Mouse (Mus musculus) heart, embryonic 14.5 days (tissue): ENCODE measurements around the gene Ttc29. TPM values are rescaled to one million over a fixed set of nuclear protein-coding genes. Genes with fewer than 3 reads are reported as not detected.

ENCODE experiments used
- ATAC-seq: fragments of 200-750 bp; cut with Nextera tagmentation; 2 replicates; pipeline ENCODE4 v1.8.0; 2017; ENCODE audit warnings: low read depth, moderate TSS enrichment; ENCODE audit not compliant: insufficient number of reproducible peaks, insufficient read depth, low FRiP score
- H3K27ac ChIP-seq, 2 experiments: fragments of 200-500 bp in 1 of 2; fragments of 300-500 bp in 1 of 2; sonication (generic) in 1 of 2; replicated peaks in 1 of 2; 2 replicates each; pipeline ENCODE4 v1.5.1; 2012 to 2014; ENCODE audit warnings: low read depth in 2 of 2, low read length in 2 of 2, control low read depth in 1 of 2, mild to moderate bottlenecking in 1 of 2, mixed read lengths in 1 of 2; ENCODE audit not compliant: control insufficient read depth in 1 of 2, insufficient read depth in 1 of 2
- H3K27me3 ChIP-seq: fragments of 300-500 bp; sonication (generic); 2 replicates; pipeline ENCODE4 v1.6.1; 2014; ENCODE audit warnings: mild to moderate bottlenecking, low read length, control low read depth; ENCODE audit not compliant: control insufficient read depth, insufficient read depth
- H3K36me3 ChIP-seq: fragments of 300-500 bp; sonication (generic); 2 replicates; pipeline ENCODE4 v1.6.1; 2014; ENCODE audit warnings: mild to moderate bottlenecking, control low read depth, low read length, mixed read lengths; ENCODE audit not compliant: control insufficient read depth, insufficient read depth
- H3K4me1 ChIP-seq, 2 experiments: fragments of 200-500 bp in 1 of 2; fragments of 300-500 bp in 1 of 2; sonication (generic) in 1 of 2; 2 replicates each; pipeline ENCODE4 v1.6.1; 2012 to 2014; ENCODE audit warnings: low read length in 2 of 2, control low read depth in 1 of 2, mixed read lengths in 1 of 2; ENCODE audit not compliant: control insufficient read depth in 2 of 2, insufficient read depth in 2 of 2
- H3K4me2 ChIP-seq: fragments of 300-500 bp; sonication (generic); 2 replicates; pipeline ENCODE4 v1.6.1; 2014; ENCODE audit warnings: mild to moderate bottlenecking, low read length
- H3K4me3 ChIP-seq, 2 experiments: fragments of 200-500 bp in 1 of 2; fragments of 300-500 bp in 1 of 2; sonication (generic) in 1 of 2; 2 replicates each; pipeline ENCODE4 v1.5.1; 2012 to 2014; ENCODE audit warnings: low read length in 2 of 2, mild to moderate bottlenecking in 2 of 2, control low read depth in 1 of 2, low read depth in 1 of 2, moderate library complexity in 1 of 2; ENCODE audit not compliant: control insufficient read depth in 1 of 2, insufficient read depth in 1 of 2
- H3K9ac ChIP-seq: fragments of 300-500 bp; sonication (generic); 2 replicates; pipeline ENCODE4 v1.6.1; 2014; ENCODE audit warnings: mild to moderate bottlenecking, low read length
- H3K9me3 ChIP-seq: fragments of 300-500 bp; sonication (generic); 2 replicates; pipeline ENCODE4 v1.6.1; 2016; ENCODE audit warnings: low read length, control low read depth; ENCODE audit not compliant: control insufficient read depth
- WGBS: fragments of 180-500 bp; shearing (Covaris S2); extraction: QIAGEN DNeasy Blood & Tissue Kit; methylation state at CpG from one replicate; pipeline ENCODE4 v1.1.7; 2014; 5-methylcytosine and 5-hydroxymethylcytosine counted together
- polyA plus RNA-seq: library from polyadenylated mRNA; unstranded; fragments of >200 nt; fragmentation: Nextera tagmentation; extraction: Ambion mirVana; gene quantifications from 2 replicates; pipeline ENCODE4 v1.2.1, GENCODE M21; 2014

Ttc29 gene
- polyA plus RNA-seq, 1 experiment from 2014 or later = not detected

GRCm38 (mm10) chr8:78307131-78307530 is 94.0 kb downstream of the Ttc29 start:
- WGBS = 12% methylated on average over 4 of the region's 4 CpGs
- ATAC-seq = no peak
- no peak overlapping the region for H3K9ac ChIP-seq
- H3K27ac ChIP-seq = no peak overlapping the region
- H3K4me2 ChIP-seq = no peak overlapping the region
- H3K4me1 ChIP-seq = peaks cover 0 to 4% of the 10 kb centered on the region in 2 experiments; a peak in 1 of 4 replicates
- no peak overlapping the region for H3K4me3 ChIP-seq
- H3K36me3 ChIP-seq = no peaks in the 10 kb centered on the region
- H3K9me3 ChIP-seq = no peaks in the 10 kb centered on the region
- H3K27me3 ChIP-seq = no peaks in the 10 kb centered on the region

DNA sequence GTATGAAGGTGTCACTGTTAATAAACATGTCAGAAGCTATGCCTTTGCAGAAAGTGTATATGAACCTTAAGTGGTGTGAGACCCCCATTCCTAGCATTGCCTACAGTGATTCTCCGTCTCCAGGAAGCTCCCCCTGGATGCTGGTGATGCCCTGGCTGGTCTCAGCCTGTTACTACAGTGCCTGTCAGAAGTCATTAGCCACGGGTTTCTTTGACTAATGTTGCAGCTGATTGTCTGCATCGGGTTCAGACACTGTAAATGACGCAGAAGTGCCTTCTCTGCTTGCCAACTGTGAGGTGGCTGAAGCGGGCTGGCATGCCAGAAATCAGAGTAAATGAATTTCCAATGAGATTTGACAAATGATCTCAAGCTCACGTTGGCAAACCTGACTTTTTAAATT is 96.4 kb downstream of the Ttc29 start:
- Histone ChIP-seq H3K4me3 (no peak overlapping the region), H3K27me3 (no peaks in the 10 kb centered on the region), H3K9me3 (no peaks in the 10 kb centered on the region), H3K4me1 (peaks cover 0 to 4% of the 10 kb centered on the region in 2 experiments; a peak in 1 of 4 replicates), H3K4me2 (no peak overlapping the region), H3K9ac (no peak overlapping the region), H3K27ac (no peak overlapping the region), H3K36me3 (no peaks in the 10 kb centered on the region)
- WGBS = 66% methylated on average over 6 of the region's 6 CpGs
- no peak for ATAC-seq

DNA sequence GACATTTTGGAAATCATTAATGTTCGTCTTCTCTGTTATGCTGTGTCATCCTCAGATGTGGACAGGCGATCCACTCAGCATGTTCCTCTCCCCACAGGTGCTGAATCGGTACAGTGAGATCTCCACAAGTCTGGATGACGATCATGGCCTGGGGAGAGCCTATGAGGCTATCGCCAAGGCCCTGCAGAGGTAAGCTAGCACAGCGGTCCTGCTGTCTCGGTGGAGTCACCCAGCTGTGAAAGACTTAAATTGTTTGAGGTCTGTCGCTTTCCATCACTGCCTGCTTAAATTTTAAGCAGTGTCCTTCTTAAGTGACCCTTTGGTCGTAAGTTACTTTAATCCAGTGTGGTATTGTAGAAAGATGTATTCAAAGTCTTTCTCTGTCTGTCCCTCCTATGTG is 102.5 kb downstream of the Ttc29 start:
- Histone ChIP-seq H3K4me3 (no peak overlapping the region), H3K36me3 (no peaks in the 10 kb centered on the region), H3K4me1 (no peaks in the 10 kb centered on the region), H3K4me2 (no peak overlapping the region), H3K27me3 (no peaks in the 10 kb centered on the region), H3K27ac (no peak overlapping the region), H3K9me3 (no peaks in the 10 kb centered on the region), H3K9ac (no peak overlapping the region)
- WGBS = 61% methylated on average over 9 of the region's 9 CpGs
- no peak for ATAC-seq

DNA sequence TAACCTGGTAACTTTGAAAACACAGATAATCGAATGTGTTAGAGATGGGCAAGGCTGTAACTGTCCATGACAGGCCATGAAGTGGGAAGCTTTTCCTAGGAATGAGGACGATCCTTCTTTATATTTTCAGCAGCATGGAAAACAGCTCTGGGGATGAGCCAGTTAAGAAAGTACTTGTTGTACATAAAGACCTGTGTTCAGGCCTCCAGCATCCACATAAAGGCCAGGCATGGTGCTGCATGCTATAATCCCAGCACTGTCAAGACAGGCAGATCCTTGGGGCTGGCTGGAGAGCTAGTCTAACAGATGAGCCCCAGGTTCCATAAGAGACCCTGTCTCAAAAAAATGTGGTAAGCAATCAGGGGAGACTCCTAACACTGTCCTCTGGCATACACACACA is 104.6 kb downstream of the Ttc29 start:
- H3K27me3 ChIP-seq = no peaks in the 10 kb centered on the region
- no peaks in the 10 kb centered on the region for H3K36me3 ChIP-seq
- H3K9ac ChIP-seq = no peak overlapping the region
- H3K27ac ChIP-seq = no peak overlapping the region
- H3K9me3 ChIP-seq = no peaks in the 10 kb centered on the region
- no peaks in the 10 kb centered on the region for H3K4me1 ChIP-seq
- no peak overlapping the region for H3K4me2 ChIP-seq
- 76% methylated on average over 2 of the region's 2 CpGs for WGBS
- H3K4me3 ChIP-seq = no peak overlapping the region
- ATAC-seq = no peak

- ATAC-seq = no peak
- WGBS = 75% methylated on average over 3 of the region's 3 CpGs
- H3K9me3 ChIP-seq = no peaks in the 10 kb centered on the region
Observed at GRCm38 (mm10) chr8:78323391-78323790, 110.3 kb downstream of the Ttc29 start.

DNA sequence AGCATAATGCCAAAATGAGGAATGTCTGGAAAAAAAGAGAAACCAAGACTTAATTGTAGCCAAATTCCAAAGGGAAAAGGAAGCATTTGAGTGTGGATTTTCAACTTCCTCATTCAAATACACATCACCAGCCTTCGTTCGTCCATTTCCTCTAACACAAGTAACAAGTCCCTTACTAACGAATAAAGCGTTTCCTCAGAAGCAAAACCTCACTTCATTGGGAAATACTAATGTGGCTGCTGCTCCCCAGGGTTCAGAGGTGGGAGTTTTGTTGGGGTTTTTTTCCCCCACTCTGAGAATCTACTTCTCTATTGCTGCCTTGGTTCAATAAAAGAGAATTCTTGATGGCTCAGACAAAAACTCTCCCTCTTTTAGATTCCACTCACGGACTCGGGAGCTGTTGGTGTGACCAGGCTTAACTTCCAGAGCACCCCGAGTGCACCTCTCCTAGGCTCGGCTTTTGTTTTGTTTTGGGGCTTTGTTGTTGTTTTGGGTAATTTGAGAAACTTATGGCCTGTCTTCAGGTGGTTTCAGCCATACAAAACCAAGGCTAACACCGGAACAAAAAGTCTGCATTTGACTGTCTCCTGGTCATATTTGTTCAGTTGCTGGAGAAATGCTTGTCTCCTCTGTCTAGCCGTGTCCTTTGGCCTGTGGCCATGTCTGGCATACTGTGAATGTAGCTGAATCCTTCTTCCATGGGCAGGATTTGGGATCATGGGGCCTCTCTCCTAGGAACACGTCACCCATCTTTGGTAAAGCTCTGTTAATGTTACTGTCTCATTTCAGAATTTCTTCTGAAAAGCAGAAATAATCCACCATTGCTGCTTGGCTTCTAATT is 127.8 kb downstream of the Ttc29 start:
- no peak overlapping the region for H3K4me2 ChIP-seq
- ATAC-seq = no peak
- H3K4me1 ChIP-seq = no peaks in the 10 kb centered on the region
- H3K36me3 ChIP-seq = no peaks in the 10 kb centered on the region
- H3K27ac ChIP-seq = no peak overlapping the region
- WGBS = 68% methylated on average over 11 of the region's 11 CpGs
- no peak overlapping the region for H3K9ac ChIP-seq
- no peak overlapping the region for H3K4me3 ChIP-seq
- H3K27me3 ChIP-seq = no peaks in the 10 kb centered on the region
- H3K9me3 ChIP-seq = no peaks in the 10 kb centered on the region

More at GRCm38 (mm10) chr8:78323391-78323790, 110.3 kb downstream of the Ttc29 start:
- Histone ChIP-seq H3K36me3 (no peaks in the 10 kb centered on the region), H3K27ac (no peak overlapping the region), H3K4me2 (no peak overlapping the region), H3K9ac (no peak overlapping the region), H3K27me3 (no peaks in the 10 kb centered on the region), H3K4me3 (no peak overlapping the region), H3K4me1 (no peaks in the 10 kb centered on the region)

- Histone ChIP-seq H3K4me1 (no peaks in the 10 kb centered on the region), H3K27me3 (no peaks in the 10 kb centered on the region), H3K9ac (no peak overlapping the region), H3K9me3 (no peaks in the 10 kb centered on the region), H3K27ac (no peak overlapping the region), H3K36me3 (no peaks in the 10 kb centered on the region), H3K4me2 (no peak overlapping the region), H3K4me3 (no peak overlapping the region)
- ATAC-seq = no peak
- 81% methylated on average over 4 of the region's 4 CpGs for WGBS
Observed at GRCm38 (mm10) chr8:78342151-78342550, 129.1 kb downstream of the Ttc29 start.

GRCm38 (mm10) chr8:78344006-78344405 is 130.9 kb downstream of the Ttc29 start:
- no peaks in the 10 kb centered on the region for H3K9me3 ChIP-seq
- no peaks in the 10 kb centered on the region for H3K36me3 ChIP-seq
- no peaks in the 10 kb centered on the region for H3K4me1 ChIP-seq
- H3K27ac ChIP-seq = no peak overlapping the region
- H3K27me3 ChIP-seq = no peaks in the 10 kb centered on the region
- H3K4me2 ChIP-seq = no peak overlapping the region
- H3K4me3 ChIP-seq = no peak overlapping the region
- WGBS = 82% methylated on average over 2 of the region's 2 CpGs
- H3K9ac ChIP-seq = no peak overlapping the region
- no peak for ATAC-seq
